Mouse (Mus musculus) telencephalon, adult 2 months (tissue): ENCODE measurements at regions not wholly inside any gene's neighbourhood (a gene's known extent, or its start where the extent isn't known, plus 50 kb on each side); places are given as distances from the start of the nearest gene placed in this dataset.

ENCODE experiments used
- DNase-seq: peaks from one replicate; pipeline ENCODE4 v3.0.0-alpha.2; 2011; ENCODE audit warnings: low read depth, low spot score

DNA sequence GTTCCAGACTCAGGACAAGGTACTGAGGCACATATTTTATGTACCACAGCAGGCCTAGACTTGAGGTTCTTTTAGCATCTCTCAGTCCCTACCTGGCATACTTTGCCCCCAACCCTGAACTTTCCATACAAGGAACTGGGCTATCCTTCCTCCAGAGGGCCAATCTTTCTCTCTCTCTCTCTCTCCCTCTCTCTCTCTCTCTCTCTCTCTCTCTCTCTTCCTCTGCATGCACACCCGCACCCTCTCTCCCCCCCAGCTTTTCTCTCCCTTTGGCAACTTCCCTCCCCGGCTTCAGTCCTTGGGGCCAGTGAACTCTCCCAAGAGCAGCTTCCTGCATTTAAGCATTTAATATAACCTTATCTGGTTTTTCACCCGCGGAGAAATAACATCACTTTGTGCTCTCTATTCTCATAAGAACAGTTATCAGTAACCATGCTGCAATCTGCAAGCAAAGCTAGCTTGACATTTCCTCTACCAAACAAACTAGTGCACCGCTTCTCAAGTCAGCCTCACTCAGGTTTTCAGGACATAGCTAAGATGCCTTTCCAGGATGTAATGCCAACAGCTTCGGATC, 53.3 kb upstream of the Eif4g2 start:
- no peak for DNase-seq

GRCm38 (mm10) chr7:111134496-111134895, 51.7 kb upstream of the Eif4g2 start:
- no peak for DNase-seq
